Mouse (Mus musculus) C2C12 (cell line): ENCODE results near the gene Tctex1d4. TPM values are rescaled to one million over a fixed set of nuclear protein-coding genes. Genes with fewer than 3 reads are reported as not detected.

Experiments
- H3K27me3 ChIP-seq: one replicate; pipeline ENCODE4 v1.6.1; 2011; ENCODE audit not compliant: control insufficient read depth, insufficient read depth, insufficient read length
- H3K36me3 ChIP-seq: one replicate; pipeline ENCODE4 v1.6.1; 2011; ENCODE audit not compliant: control insufficient read depth, insufficient read depth
- H3K4me3 ChIP-seq: one replicate; pipeline ENCODE4 v1.5.1; 2011; ENCODE audit warnings: mild to moderate bottlenecking, control low read depth; ENCODE audit not compliant: poor library complexity, insufficient read depth, severe bottlenecking
- H3K79me2 ChIP-seq: one replicate; pipeline ENCODE4 v1.6.1; 2011; ENCODE audit not compliant: control insufficient read depth, insufficient read depth
- H3K79me3 ChIP-seq: one replicate; pipeline ENCODE4 v1.6.1; 2011; ENCODE audit warnings: low read depth, control low read depth
- H3ac ChIP-seq: one replicate; pipeline ENCODE3; 2011; ENCODE audit warnings: low read depth; ENCODE audit not compliant: control insufficient read depth, insufficient read length
- CEBPB ChIP-seq: IDR thresholded peaks from one replicate; pipeline ENCODE4 v1.6.1; 2011; ENCODE audit warnings: low read depth, mild to moderate bottlenecking, control low read depth, moderate library complexity
- CTCF ChIP-seq: IDR thresholded peaks from one replicate; pipeline ENCODE4 v1.5.1; 2011; ENCODE audit not compliant: control insufficient read depth, insufficient read depth, insufficient read length
- FOSL1 ChIP-seq: IDR thresholded peaks from one replicate; pipeline ENCODE4 v1.8.0; 2011; ENCODE audit warnings: mild to moderate bottlenecking, low read length; ENCODE audit not compliant: poor library complexity, insufficient read depth, severe bottlenecking
- MAX ChIP-seq: IDR thresholded peaks from one replicate; pipeline ENCODE4 v1.6.1; 2011; ENCODE audit warnings: mild to moderate bottlenecking, control low read depth
- MYOD1 ChIP-seq: IDR thresholded peaks from one replicate; pipeline ENCODE4 v1.6.1; 2011; ENCODE audit warnings: low read depth; ENCODE audit not compliant: control insufficient read depth, insufficient read length
- MYOG ChIP-seq: IDR thresholded peaks from one replicate; pipeline ENCODE4 v1.6.1; 2011; ENCODE audit not compliant: control insufficient read depth, insufficient read length; ENCODE audit errors: extremely low read depth
- USF1 ChIP-seq: IDR thresholded peaks from one replicate; pipeline ENCODE4 v1.6.1; 2011; ENCODE audit warnings: low read depth, mild to moderate bottlenecking, control low read depth, moderate library complexity
- polyA plus RNA-seq: library from polyadenylated mRNA; unstranded; fragments of >200 nt; fragmentation: generic; extraction: Trizol; gene quantifications from one replicate; pipeline ENCODE4 v1.2.1, GENCODE M21; 2012; ENCODE audit warnings: missing spikeins

Tctex1d4 gene
- polyA plus RNA-seq, 1 experiment = 0.12 TPM

DNA sequence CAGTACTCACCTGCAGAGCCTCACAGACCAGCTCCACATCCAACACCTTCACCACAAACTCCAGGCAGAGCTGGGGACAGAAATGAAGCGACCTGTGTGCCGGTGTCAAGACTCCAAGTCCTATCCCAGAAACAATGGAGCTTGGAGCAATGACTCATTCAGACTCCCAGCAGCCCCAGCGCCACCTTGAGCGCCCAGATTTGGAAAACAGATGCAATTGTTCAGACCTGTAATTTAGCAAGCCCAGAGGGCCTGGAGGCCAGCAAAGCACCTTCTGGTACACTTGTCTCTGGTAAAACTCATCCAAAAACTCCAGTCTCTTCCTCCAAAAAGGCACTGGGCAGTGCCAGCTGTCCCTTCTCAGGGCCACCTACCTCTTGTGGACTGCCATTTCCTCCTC is 4.4 kb upstream of the Tctex1d4 start:
- TF ChIP-seq MAX (no peak), MYOG (no peak)
- H3K79me2 ChIP-seq = peaks cover 30% of the 10 kb centered on the region
- peaks cover 8% of the 10 kb centered on the region for H3K79me3 ChIP-seq
- no peaks in the 10 kb centered on the region for H3K27me3 ChIP-seq
- H3ac ChIP-seq = no peak overlapping the region
- no peak overlapping the region for H3K4me3 ChIP-seq
- H3K36me3 ChIP-seq = peaks cover 20% of the 10 kb centered on the region

GRCm38 (mm10) chr4:117123546-117124217 is 2.9 kb upstream of the Tctex1d4 start:
- Histone ChIP-seq H3ac (no peak overlapping the region), H3K79me2 (peaks cover 30% of the 10 kb centered on the region), H3K36me3 (peaks cover 27% of the 10 kb centered on the region), H3K79me3 (peaks cover 8% of the 10 kb centered on the region), H3K27me3 (no peaks in the 10 kb centered on the region), H3K4me3 (no peak overlapping the region)
- no peak for TF ChIP-seq FOSL1
- TF ChIP-seq CEBPB = no peak
- no peak for TF ChIP-seq MYOD1
- TF ChIP-seq MYOG = no peak
- TF ChIP-seq MAX = no peak
- no peak for TF ChIP-seq CTCF
- no peak for TF ChIP-seq USF1

GRCm38 (mm10) chr4:117124218-117124517 is 2.4 kb upstream of the Tctex1d4 start:
- TF ChIP-seq FOSL1 = no peak
- TF ChIP-seq CTCF = no peak
- TF ChIP-seq MAX = no peak
- TF ChIP-seq MYOD1 = no peak
- no peak for TF ChIP-seq MYOG
- no peak for TF ChIP-seq USF1
- TF ChIP-seq CEBPB = no peak
- Histone ChIP-seq H3K36me3 (peaks cover 27% of the 10 kb centered on the region), H3K79me3 (peaks cover 6% of the 10 kb centered on the region), H3K27me3 (no peaks in the 10 kb centered on the region), H3K4me3 (no peak overlapping the region), H3K79me2 (peaks cover 27% of the 10 kb centered on the region), H3ac (no peak overlapping the region)

DNA sequence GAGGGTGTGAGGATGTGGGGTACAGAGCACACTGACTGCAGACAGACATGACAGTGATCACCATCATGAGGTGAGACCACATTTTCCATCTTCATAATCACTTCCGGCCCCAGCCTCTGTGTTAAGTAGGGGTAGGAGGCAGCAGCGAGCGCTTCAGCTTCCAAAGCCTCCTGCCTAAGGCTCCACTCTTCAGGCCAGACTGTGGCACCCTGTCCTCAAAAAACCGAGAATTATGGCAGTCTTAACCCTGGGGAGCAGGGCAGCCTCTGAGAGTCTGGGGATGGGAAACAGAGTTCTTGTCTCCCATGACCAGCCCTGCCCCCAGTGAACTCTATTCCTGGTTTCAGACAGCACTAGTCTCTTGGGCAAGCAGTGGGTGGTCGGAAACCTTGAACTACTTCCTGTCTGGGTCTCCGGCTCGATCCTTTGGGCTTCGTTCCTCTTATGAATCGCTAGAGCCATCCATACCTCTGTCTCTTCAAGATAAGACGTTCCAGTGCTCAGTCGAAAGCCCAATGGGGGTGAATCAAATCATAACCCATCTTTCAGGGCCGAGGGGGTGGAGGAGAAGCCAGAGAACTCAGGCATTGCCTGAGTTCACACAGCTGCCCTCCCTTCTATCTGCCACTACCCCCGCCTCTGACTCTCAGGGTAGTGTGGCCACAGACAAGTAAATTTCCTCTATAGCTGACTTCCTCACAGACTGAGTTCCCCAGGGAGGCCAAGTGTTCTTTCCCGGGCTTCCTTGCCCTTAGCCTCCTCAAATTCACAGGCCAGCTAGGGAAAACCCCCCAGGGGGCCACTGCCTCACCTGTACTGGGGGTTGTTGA is 1.9 kb upstream of the Tctex1d4 start:
- Histone ChIP-seq H3K79me2 (peaks cover 21% of the 10 kb centered on the region), H3K4me3 (peak overlapping the region; percentile 25), H3K27me3 (no peaks in the 10 kb centered on the region), H3K36me3 (peaks cover 27% of the 10 kb centered on the region), H3ac (peak overlapping the region; percentile 68), H3K79me3 (peaks cover 2% of the 10 kb centered on the region)
- TF ChIP-seq MYOD1 (no peak), MAX (no peak), CEBPB (peak; percentile 37), FOSL1 (no peak), CTCF (no peak)

DNA sequence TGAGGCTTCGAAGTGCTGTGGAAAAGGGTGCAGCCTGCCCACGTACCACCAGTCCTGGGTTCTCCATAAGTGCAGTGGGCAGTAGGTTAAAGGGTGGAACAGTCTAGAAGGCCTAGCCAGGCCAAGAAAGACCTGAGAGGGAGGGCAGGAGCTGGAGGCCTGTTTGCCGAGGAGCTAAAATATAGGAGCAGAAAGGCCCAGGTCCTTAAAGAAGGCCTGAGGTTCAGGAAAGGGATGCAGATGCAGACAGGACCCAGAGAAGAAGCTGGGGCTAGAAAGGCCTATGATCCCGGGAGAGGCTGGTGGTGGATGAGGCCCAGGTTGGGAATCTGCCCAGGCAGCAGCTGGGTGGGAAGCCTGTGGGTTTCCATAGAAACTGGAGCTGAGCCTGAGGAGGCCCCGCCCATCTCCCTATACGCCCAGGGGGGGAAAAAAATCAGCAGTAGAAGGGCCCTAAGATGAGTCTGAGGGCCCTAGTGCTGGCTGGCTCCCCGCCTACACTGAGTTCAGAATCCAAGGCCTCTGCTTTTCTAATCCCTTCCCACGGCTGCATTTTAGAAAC is 1.2 kb upstream of the Tctex1d4 start, which contains the start of gene Btbd19:
Btbd19 (minus strand) TSS at position 378 of the 562 bp plus-strand sequence.
- no peaks in the 10 kb centered on the region for H3K27me3 ChIP-seq
- peak within 1 kb of the TSS; percentile 68 for H3ac ChIP-seq
- TF ChIP-seq FOSL1 = no peak
- no peak for TF ChIP-seq MYOG
- peak; percentile 3 for TF ChIP-seq MYOD1
- no peak for TF ChIP-seq CEBPB
- peaks cover 34% of the 10 kb centered on the region for H3K36me3 ChIP-seq
- peaks cover 19% of the 10 kb centered on the region for H3K79me2 ChIP-seq
- peak within 1 kb of the TSS; percentile 25 for H3K4me3 ChIP-seq
- H3K79me3 ChIP-seq = peaks cover 2% of the 10 kb centered on the region
